Mouse (Mus musculus) kidney, adult 8-10 months (tissue): ENCODE data around the gene Cck.

ENCODE experiments used
- DNase-seq, 2 experiments: peaks; one replicate each; pipeline ENCODE4 v3.0.0; 2022

The Cck gene

DNA sequence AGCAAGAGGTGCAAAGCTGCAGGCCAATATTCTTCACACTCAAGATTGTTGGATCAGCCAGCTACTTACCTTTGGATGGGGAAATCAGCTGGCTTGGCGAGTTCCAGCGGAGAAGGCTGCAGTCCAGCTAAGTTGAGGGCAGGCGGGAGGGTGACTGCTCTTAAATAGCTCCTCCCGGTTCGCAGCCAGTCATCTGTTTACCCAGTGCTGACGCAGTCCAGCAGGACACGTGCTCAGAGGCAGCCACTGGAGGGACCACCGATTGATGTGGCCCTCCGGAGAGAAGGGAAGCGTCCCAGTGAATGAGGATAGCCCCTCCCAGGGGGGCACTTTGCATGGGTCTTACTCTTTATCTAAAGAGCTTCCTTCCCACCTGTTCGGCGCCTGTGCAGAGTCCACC lies at the start of gene Cck:
Gene Cck, minus strand, starts transcription at position 166 of the 400 bp plus-strand sequence.
- peak in 1 of 2 experiments; percentile 16 for DNase-seq

- DNase-seq: no peak
These were observed 46.0 kb upstream of the Cck start for GRCm38 (mm10) chr9:121541530-121541929.

DNA sequence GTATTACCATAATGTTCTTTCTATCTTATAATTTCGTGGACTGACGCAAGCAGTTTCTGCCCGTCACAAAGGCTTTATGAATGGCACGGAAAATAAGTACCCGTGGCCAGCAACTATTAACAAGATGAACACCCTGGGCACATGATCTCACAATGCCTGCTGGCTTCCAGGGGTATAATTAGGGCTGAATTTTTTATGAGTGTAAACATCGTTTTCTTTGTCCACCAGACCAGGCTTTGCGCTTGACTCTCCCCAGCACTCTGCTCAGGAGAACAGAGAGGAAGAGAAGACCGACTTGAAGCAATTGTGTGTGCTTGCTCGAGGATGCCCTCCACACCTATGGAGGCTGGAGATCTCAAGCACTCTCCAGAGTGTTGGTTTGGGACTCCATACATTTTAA lies 37.1 kb upstream of the Cck start:
- DNase-seq: no peak

GRCm38 (mm10) chr9:121528605-121529357 lies 33.3 kb upstream of the Cck start:
- no peak for DNase-seq

GRCm38 (mm10) chr9:121526171-121526570 lies 30.7 kb upstream of the Cck start:
- DNase-seq: no peak

GRCm38 (mm10) chr9:121520047-121520446 lies 24.6 kb upstream of the Cck start:
- DNase-seq: no peak

GRCm38 (mm10) chr9:121514462-121514861 lies 19.0 kb upstream of the Cck start:
- no peak for DNase-seq

- no peak for DNase-seq
These were observed 16.4 kb upstream of the Cck start for GRCm38 (mm10) chr9:121511911-121512310.

DNA sequence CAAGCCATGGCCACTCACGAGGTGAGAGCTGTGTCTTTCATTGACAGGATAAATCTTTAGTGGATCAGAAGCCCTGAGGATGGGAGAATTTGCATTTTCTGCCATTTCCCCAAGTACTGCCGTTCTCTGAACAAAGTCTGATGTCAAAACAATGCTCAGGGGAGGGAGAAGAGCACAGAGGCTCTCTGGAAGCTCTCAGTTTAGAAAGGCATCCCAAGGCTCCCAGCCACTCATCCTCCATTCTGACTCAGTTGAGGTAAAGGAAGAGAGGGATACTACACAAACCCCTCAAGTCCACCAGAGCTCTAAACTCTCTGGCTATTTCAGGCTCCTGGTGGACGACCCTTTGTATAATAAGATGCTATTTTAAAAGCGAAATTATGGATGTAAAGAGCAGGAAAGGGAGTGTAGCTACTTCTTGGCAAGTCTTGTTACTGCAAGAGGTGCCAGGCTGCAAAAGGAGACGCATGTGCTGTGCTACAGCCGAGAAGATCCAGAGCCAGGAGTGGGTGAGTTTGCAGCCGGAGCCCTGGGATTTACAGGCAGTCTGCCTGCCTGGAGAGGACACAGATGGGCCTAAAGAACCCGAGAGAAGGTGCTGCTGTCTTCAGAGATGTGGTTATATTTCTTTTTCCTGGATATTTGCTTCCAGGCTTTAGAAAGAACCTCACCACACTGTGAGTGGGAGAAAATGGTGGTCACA lies 11.1 kb upstream of the Cck start:
- no peak for DNase-seq

DNA sequence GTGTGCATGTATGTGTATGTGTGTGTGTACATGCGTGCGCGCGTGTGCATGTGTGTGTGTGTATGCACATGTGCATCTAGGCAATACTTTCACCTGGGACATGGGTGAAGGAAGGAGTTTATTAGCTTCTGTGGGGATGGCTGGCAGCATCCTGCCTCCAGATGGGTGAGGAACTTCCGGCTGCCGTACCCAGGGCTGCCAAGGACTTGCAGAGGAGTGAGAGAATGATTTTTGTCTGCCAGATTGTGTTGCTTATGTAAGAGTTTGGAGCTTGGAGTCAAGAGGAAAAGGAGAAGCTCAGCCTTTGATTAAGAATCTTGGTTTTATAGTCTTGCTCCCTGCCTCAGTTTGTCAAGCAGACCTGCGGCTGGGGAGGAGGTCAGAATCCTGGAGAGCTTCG lies 9.9 kb upstream of the Cck start:
- no peak for DNase-seq

- DNase-seq: no peak
These were observed 608 bp upstream of the Cck start for GRCm38 (mm10) chr9:121496102-121496501.

DNA sequence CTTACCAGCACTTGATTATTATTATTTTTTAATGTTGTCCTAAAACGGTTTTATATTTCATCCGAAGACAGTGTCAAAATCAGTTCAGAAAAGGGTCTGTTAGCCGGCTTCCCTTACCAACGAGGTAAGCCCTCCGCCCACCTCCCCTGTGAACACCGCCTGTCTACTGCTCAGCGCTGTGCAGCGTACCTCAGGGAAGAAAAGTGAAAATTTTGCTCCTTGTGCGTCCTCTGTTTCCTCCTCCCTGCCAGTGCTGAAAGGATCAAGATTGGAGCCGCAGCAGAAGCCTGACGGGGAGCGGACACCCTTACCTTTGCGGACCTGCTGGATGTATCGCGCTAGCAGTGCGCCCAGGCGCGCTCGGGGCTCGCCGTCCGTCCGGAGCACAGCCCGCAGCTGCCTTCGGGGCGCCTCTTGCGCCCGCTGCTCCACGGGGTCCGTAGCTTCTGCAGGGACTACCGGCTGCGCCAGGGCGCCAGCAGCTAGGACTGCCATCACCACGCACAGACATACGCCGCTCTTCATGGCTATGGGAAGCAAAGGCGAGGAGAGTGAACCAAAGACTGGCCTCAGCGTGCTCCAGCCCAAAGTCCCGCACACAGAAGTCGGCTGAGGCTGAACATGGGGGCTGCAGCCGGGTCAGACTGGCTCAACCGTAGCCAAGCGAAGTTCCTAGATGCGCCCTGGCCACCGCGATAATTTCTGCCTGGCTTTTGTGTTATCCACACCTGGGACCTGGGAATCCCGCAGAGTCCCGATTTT lies 1.3 kb downstream of the Cck start:
- no peak for DNase-seq

DNA sequence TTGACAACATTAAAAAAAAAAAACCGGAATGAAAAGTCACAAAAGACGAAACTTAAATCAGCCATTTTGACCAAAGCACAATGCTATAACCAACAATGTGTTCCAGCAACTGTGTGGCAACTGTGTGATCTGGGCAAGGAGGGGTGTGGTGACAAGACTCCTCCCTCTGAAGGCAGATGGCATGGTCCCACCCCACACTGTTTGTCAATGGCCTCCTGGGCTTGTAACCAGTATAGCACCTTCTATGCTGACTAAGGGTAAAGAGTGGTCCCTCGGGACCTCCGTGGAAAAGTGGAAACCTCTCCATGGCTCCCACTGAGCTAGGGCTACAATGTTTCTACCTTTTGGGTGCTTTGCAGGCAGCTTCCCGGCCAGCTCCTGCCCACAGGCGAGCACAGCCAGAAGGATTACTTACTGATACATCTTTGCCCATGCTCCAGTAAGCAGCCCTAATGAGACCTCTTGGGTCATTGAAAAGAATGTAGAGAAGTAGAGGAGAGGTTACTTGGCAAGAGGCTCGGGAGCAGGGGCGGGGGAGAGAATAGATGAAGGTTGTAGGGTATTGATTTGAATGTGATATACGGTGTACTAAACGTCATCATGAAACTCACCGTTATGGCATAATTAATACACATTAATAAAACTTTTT lies 3.8 kb downstream of the Cck start:
- DNase-seq: no peak

GRCm38 (mm10) chr9:121487216-121487615 lies 8.3 kb downstream of the Cck start:
- no peak for DNase-seq

- peak in 1 of 2 experiments; percentile 70 for DNase-seq
These were observed 16.0 kb downstream of the Cck start for GRCm38 (mm10) chr9:121479453-121479852.

DNA sequence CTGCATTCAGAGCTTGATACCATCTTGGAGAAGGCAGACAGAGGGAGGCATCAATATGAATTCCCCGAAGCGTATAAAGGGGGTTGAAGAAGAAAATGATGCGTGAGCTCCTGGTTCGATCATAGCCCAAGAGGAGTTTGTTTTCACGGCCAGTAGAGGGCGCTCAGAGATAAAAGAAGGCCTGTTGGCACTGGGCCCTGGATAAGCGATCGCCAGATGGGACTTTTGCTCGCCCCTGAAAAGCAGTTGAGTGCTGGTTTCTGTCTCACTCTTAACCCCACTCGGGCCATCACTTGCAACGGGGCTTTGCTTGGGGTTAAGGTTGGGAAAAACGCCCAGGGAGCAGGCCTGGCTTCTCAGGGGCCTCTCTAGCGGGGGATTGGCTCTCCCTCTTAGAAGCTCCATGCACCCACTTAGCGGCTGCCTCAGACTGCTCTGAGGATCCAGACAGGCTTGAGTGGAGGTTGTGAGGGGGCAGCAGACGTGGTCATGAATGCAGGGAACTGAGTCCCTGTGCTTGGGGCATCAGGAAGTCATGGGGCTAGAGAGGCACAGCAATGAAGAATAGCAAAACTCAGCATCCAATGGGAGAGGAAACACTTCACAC lies 18.1 kb downstream of the Cck start:
- DNase-seq: peak; percentile 28 to 58

DNA sequence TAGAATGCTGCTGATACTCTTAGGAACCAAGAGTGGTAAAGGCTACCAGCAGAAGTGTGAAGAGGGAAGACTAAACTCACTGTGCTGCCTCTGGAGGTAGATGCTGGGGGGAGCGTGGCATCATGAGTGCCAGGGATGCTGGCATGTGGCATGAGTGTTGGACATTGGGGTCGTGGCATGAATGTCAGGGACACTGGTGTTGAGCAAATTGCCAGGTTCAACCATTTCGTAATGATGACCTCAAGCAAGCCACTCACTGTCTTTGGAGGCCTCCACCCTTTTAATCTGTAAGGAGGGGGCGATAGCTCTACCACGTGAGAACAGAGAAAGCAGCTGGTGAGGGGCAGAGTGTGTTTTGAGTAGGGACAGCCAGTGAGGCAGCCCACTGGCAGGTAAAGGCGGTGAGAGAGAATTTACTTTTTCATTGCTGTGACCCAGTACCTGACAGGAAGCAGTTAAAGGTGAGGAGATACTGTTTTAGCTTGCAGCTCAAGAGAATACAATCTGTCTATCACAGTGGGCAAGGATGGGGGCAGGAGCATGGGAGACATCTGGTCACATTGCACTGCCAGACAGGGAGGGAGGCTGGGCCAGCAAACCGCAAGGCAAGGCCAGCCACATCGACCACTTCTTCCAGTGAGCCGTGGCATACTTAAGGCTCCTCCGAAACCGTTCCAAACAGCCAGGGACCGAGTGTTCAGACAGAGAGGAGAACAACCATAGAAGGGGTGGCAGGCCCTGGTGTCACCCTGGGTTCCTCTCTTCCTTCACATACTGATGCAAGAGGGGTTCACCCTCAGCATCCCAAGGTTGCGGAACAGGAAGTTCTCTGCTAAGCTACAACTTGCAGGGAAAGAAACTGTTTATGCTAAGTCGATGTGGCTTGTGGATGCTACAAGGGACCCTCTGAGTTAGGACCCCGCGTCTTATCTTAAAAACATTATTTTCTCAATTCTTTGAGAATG lies 19.7 kb downstream of the Cck start:
- no peak for DNase-seq

DNA sequence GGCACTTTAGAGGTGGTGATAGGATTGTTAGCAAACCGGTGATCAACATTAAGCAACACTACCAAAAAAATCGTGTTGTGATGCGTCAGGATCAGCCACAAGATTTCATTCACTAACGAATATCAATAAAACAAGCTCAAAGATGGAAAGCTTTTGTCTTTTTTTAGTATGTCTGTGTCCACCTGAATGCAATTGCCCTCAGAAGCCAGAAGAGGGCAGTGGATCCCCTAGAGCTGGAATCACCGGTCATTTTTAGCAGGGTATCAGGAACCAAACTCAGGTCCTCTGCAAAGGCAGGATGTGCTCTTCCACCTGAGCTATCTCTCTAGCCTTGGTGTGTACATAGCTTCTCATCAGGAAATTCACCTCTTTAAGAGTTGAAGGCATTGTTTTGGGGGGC lies 20.7 kb downstream of the Cck start:
- no peak for DNase-seq

DNA sequence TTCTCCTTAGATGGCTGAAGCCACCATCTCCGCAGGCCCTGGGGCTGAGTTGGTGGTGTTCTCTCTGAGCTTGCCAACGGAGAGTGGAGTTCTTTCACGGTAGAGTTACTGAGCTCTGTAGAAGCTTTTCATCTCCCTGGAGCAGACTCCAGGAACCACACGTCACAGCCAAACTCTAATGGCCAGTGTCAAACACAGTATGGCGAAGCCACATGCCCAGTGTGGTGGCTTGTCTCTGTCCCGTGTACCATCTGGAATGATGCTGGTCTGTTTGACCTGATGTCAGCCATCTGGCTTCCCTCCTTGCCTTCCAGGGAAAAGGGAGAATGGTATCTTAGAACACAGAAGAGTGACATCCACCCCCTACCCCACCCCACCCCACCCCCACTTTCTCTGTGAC lies 25.8 kb downstream of the Cck start:
- DNase-seq: no peak

- no peak for DNase-seq
These were observed 28.0 kb downstream of the Cck start for GRCm38 (mm10) chr9:121467460-121467859.

GRCm38 (mm10) chr9:121460527-121460926 lies 35.0 kb downstream of the Cck start:
- DNase-seq: no peak

DNA sequence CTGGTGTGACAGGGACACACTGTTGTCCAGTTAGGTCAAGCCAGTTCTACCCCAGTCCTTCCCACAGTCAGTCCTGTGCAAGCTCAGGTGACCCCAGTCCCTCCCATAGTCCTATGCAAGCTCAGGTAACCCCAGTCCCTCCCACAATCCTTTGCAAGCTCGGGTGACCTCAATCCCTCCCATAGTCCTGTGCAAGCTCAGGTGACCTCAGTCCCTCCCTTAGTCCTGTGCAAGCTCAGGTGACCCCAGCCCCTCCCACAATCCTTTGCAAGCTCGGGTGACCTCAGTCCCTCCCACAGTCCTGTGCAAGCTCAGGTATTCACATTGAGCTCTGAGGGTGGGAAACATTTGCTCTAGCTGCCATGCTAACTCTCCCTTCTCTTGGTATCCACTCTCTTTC lies 35.5 kb downstream of the Cck start:
- DNase-seq: no peak
